Mouse (Mus musculus) testis, adult 2 months (tissue): Measurements from ENCODE around the gene Plekhj1.

ENCODE experiments used
- CTCF ChIP-seq: fragments of 200-500 bp; IDR thresholded peaks from 2 replicates; pipeline ENCODE4 v1.5.1; 2012; ENCODE audit warnings: low read depth, mild to moderate bottlenecking, inconsistent platforms, low read length, moderate library complexity; ENCODE audit not compliant: control insufficient read depth, insufficient read depth, insufficient replicate concordance
- POLR2A ChIP-seq: fragments of 200-500 bp; IDR thresholded peaks from 2 replicates; pipeline ENCODE4 v1.6.1; 2012; ENCODE audit warnings: low read depth, mild to moderate bottlenecking, inconsistent platforms, low read length, moderate library complexity; ENCODE audit not compliant: control insufficient read depth

GRCm38 (mm10) chr10:80784871-80785270 is 13.6 kb downstream of the Plekhj1 start:
- no peak for TF ChIP-seq CTCF
- TF ChIP-seq POLR2A = no peak
